Mouse (Mus musculus) liver, embryonic 11.5 days (tissue): ENCODE results near the gene Prlh. TPM values are rescaled to one million over a fixed set of nuclear protein-coding genes. Genes with fewer than 3 reads are reported as not detected.

Experiments
- ATAC-seq: fragments of 200-750 bp; cut with Nextera tagmentation; replicated peaks from 2 replicates; pipeline ENCODE4 v1.8.0; 2017; ENCODE audit warnings: moderate number of reproducible peaks, mild to moderate bottlenecking, moderate TSS enrichment, moderate library complexity; ENCODE audit not compliant: low FRiP score
- DNase-seq: peaks from one replicate; pipeline ENCODE4 v3.0.0-alpha.2; 2017; ENCODE audit warnings: low spot score
- H3K27ac ChIP-seq: fragments of 300-500 bp; sonication (generic); 2 replicates; pipeline ENCODE4 v1.5.1; 2014; ENCODE audit warnings: mild to moderate bottlenecking, low read depth, low read length, control low read depth
- H3K27me3 ChIP-seq: fragments of 300-500 bp; sonication (generic); replicated peaks from 2 replicates; pipeline ENCODE4 v1.6.1; 2014; ENCODE audit warnings: low read length, mixed read lengths; ENCODE audit not compliant: control insufficient read depth, insufficient read depth
- H3K36me3 ChIP-seq: fragments of 300-500 bp; sonication (generic); 2 replicates; pipeline ENCODE4 v1.6.1; 2014; ENCODE audit warnings: mild to moderate bottlenecking, low read length, moderate library complexity, mixed read lengths; ENCODE audit not compliant: control insufficient read depth, insufficient read depth
- H3K4me1 ChIP-seq: fragments of 300-500 bp; sonication (generic); replicated peaks from 2 replicates; pipeline ENCODE4 v1.6.1; 2014; ENCODE audit warnings: low read length, mixed read lengths; ENCODE audit not compliant: control insufficient read depth, insufficient read depth
- H3K4me2 ChIP-seq: fragments of 300-500 bp; sonication (generic); 2 replicates; pipeline ENCODE4 v1.6.1; 2014; ENCODE audit warnings: mild to moderate bottlenecking, control low read depth, moderate library complexity
- H3K4me3 ChIP-seq: fragments of 300-500 bp; sonication (generic); 2 replicates; pipeline ENCODE4 v1.5.1; 2014; ENCODE audit warnings: low read depth, low read length, control low read depth
- H3K9ac ChIP-seq: fragments of 300-500 bp; sonication (generic); 2 replicates; pipeline ENCODE4 v1.6.1; 2014; ENCODE audit warnings: low read depth, low read length, control low read depth
- H3K9me3 ChIP-seq: fragments of 300-500 bp; sonication (generic); 2 replicates; pipeline ENCODE4 v1.6.1; 2016; ENCODE audit warnings: low read length, inconsistent platforms, mixed read lengths; ENCODE audit not compliant: control insufficient read depth
- WGBS: fragments of 180-500 bp; shearing (Covaris S2); extraction: QIAGEN DNeasy Blood & Tissue Kit; methylation state at CpG from one replicate; pipeline ENCODE4 v1.1.7; 2014; 5-methylcytosine and 5-hydroxymethylcytosine counted together
- polyA plus RNA-seq: library from polyadenylated mRNA; unstranded; fragments of >200 nt; fragmentation: Nextera tagmentation; extraction: Ambion mirVana; gene quantifications from 2 replicates; pipeline ENCODE4 v1.2.1, GENCODE M21; 2014

Gene Prlh
- polyA plus RNA-seq, 1 experiment from 2014 or later, result not detected

GRCm38 (mm10) chr1:90999911-91000601 lies 47.1 kb downstream of the Prlh start:
- peaks cover 19% of the 10 kb centered on the region for H3K27me3 ChIP-seq
- 0 out of 2 replicates have a peak, but pooled peaks cover 2% of the 10 kb centered on the region for H3K9me3 ChIP-seq
- peak overlapping the region; percentile 90 for H3K4me2 ChIP-seq
- no peak overlapping the region for H3K27ac ChIP-seq
- H3K4me3 ChIP-seq, result peak overlapping the region; percentile 61; the same call in 1 of the 2 replicates
- DNase-seq (no peak), ATAC-seq (no peak)
- H3K4me1 ChIP-seq, result 0 out of 2 replicates have a peak, but pooled peaks cover 7% of the 10 kb centered on the region
- WGBS, result 60% methylated on average over 10 of the region's 10 CpGs
- no peak overlapping the region for H3K9ac ChIP-seq
- no peaks in the 10 kb centered on the region for H3K36me3 ChIP-seq

- no peaks in the 10 kb centered on the region for H3K9me3 ChIP-seq
- peaks cover 19% of the 10 kb centered on the region for H3K27me3 ChIP-seq
- H3K4me2 ChIP-seq, result no peak overlapping the region
- 51% methylated on average over 3 of the region's 3 CpGs for WGBS
- no peak for ATAC-seq
- H3K27ac ChIP-seq, result no peak overlapping the region
- H3K4me1 ChIP-seq, result 0 out of 2 replicates have a peak, but pooled peaks cover 7% of the 10 kb centered on the region
- no peak overlapping the region for H3K9ac ChIP-seq
- no peak overlapping the region for H3K4me3 ChIP-seq
- DNase-seq, result no peak
- H3K36me3 ChIP-seq, result no peaks in the 10 kb centered on the region
These were observed 48.2 kb downstream of the Prlh start for GRCm38 (mm10) chr1:91001101-91001500.

- no peaks in the 10 kb centered on the region for H3K9me3 ChIP-seq
- H3K27ac ChIP-seq, result no peak overlapping the region
- no peak overlapping the region for H3K4me2 ChIP-seq
- ATAC-seq, result no peak
- no peak for DNase-seq
- peaks cover 19% of the 10 kb centered on the region for H3K27me3 ChIP-seq
- 0 out of 2 replicates have a peak, but pooled peaks cover 7% of the 10 kb centered on the region for H3K4me1 ChIP-seq
- no peak overlapping the region for H3K9ac ChIP-seq
- H3K4me3 ChIP-seq, result no peak overlapping the region
- WGBS, result 65% methylated on average over 3 of the region's 3 CpGs
- no peaks in the 10 kb centered on the region for H3K36me3 ChIP-seq
These were observed 49.1 kb downstream of the Prlh start for GRCm38 (mm10) chr1:91001871-91002539.

GRCm38 (mm10) chr1:91002641-91003040 lies 49.7 kb downstream of the Prlh start:
- H3K9me3 ChIP-seq, result no peaks in the 10 kb centered on the region
- H3K27ac ChIP-seq, result no peak overlapping the region
- H3K36me3 ChIP-seq, result no peaks in the 10 kb centered on the region
- no peak overlapping the region for H3K4me3 ChIP-seq
- peaks cover 15% of the 10 kb centered on the region for H3K27me3 ChIP-seq
- no peak for ATAC-seq
- 77% methylated on average over 3 of the region's 3 CpGs for WGBS
- no peak overlapping the region for H3K4me2 ChIP-seq
- H3K4me1 ChIP-seq, result 0 out of 2 replicates have a peak, but pooled peaks cover 7% of the 10 kb centered on the region
- no peak for DNase-seq
- H3K9ac ChIP-seq, result no peak overlapping the region

Other genes starting within 250 kb of the Prlh start
- gene Col6a3, start 109.1 kb upstream of the Prlh start, polyA plus RNA-seq, result 13.1 and 13.7 TPM in 2 replicates
- gene Mlph, start 38.0 kb upstream of the Prlh start, polyA plus RNA-seq, result 0.10 TPM in 1 of 2 replicates, not detected in the other
- 3.6 and 5.0 TPM in 2 replicates for gene Rab17, start 16.6 kb downstream of the Prlh start, polyA plus RNA-seq
- 26.5 and 29.1 TPM in 2 replicates for gene Lrrfip1, start 45.6 kb downstream of the Prlh start, polyA plus RNA-seq
- gene Rbm44, start 192.0 kb downstream of the Prlh start, polyA plus RNA-seq, result 2.4 TPM in 2 replicates
- 3.5 and 4.0 TPM in 2 replicates for gene Ramp1, start 226.7 kb downstream of the Prlh start, polyA plus RNA-seq